Mouse (Mus musculus): ENCODE data around the gene Snd1.

Snd1 gene

DNA sequence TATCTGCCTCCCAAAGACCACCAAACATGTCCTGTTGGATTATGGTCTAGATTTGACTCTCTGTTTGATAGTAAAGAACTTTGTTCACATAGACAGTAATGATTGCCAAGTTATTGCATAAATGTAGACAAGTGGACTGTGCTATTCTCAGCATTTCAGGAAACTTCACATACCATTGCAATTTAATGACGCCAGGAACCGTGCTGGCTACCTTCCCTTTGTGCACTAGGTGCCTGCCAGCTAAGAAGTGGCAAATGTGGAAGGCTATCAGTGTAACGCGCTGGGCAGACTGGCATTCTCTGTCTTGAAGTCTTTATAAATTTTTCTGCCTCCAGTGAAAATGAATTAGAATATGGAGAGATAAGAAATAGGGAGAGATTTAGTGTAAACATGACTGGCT is 205.6 kb downstream of the Snd1 start:
- in situ Hi-C loops (cut with MboI; ENCODE audit: unreplicated experiment in 2 of 2), result no loop called here

DNA sequence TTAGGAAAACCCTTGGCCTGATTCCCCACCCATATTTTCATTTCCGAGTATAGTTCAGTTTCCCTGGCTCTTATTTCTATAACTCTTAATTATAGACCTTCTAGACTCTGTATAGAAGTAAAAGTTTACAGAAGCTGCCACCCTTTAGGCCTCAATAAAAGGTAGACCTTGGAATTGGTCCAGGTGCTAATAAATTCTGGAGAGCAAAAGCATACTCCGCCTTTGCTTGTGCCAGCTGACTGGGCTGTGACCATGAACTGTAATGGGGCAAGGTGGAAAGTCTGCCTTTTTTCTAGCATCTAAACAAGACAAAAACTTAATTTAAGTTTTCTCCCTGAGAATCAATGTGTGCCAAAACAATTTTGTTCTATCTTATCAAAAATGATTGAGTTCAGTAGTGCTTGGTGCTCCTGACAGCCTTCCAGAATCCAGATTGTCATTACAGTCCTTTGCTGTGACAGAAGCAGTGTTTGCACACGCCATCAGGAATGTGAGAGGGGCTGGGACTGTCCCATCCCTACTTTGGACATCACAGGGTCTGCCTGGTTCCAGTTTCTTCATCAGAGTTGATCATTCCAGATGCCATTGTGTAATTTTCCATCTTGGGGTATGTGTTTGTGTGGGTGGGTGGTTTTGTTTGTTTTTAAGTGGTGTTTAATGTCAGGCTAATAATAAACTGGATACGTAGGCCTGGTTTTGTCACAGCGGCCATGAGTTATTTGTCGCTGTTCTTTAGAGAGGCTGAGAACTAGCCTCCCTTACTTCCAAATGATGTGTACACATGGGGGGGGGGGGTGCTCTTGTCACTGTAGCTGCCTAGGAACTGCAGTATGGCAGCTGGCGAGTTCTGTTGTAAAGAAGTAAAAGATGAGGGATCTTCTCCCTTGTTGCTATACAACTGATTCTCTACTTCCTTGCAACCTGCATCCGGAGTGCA is 206.8 kb downstream of the Snd1 start:
- in situ Hi-C loops (cut with MboI; ENCODE audit: unreplicated experiment in 2 of 2), result no loop called here

DNA sequence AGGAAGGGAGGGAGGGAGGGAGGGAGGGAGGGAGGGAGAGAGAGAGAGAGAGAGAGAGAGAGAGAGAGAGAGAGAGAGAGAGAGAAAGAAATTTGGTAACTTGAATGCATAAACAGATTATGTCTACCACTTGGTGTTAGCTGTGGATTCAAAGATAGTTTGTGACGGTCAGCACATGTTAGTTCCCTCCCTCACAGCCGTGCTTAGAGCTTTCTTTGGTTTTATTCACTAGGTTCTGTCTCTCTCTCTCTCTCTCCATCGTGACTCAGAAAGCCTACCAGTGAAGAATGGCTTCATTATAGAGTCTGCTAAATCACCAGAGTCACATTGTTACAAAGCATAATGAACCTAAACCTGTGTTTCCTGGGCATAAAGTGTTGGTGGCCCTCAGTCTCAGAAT is 210.1 kb downstream of the Snd1 start:
- in situ Hi-C loops (cut with MboI; ENCODE audit: unreplicated experiment in 2 of 2), result no loop called here

DNA sequence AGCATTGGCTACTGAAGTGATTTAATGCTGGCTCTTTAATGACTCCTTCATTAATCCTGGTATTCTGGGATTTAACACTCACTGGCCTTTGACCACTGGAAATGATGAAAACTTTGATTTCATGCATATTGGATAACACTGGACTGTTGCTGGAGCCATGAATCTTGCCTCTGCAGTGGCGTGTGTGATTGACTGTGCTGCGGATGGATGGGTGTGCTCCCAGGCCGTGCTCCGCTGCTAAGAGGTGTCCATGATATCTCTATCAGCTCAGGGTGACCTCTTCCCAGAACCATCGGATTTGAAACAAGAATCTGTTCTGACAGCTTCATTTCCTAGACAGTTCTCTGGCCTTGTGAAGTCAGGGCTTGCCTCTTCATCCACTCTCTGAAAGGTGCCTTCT is 210.8 kb downstream of the Snd1 start:
- in situ Hi-C loops (cut with MboI; ENCODE audit: unreplicated experiment in 2 of 2), result no loop called here

DNA sequence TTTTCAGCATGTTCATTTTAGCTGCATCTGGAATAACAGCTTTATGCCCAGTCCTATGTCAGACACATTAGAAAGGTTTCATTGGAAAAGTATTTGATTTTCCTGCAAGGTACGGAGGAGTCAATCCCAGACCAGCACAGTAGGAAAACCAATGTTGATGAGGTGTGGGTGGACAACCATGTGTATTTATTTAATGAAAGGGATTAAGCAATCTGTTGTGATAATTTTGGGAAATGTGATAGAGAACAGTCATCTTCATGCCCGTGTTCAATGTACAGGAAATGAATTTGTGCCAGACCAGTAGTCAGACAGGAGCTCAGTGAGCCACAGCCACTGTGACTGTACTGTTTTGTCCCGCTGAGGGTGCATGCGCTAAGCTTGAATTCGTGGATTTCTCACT is 212.8 kb downstream of the Snd1 start:
- in situ Hi-C loops (cut with MboI; ENCODE audit: unreplicated experiment in 2 of 2), result no loop called here

DNA sequence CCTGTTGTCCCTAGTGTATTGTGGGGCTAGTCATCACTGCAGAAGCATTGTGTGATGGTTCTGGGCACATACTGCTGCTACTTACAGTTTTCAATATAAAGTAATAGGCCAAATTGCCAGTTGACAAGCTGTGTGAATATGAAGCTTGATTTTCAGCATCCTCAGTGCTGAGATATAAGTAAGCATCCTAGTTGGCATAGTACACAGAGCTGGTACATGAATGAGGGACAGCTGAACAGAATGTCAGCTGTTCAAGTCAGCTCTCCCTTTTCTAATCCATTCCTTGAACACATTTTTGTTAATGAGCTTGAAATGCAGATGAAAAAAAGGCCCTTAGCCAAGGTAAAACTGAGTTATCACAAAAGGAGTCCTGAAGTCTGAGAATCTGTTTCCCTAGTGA is 217.7 kb downstream of the Snd1 start:
- in situ Hi-C loops (cut with MboI; ENCODE audit: unreplicated experiment in 2 of 2), result no loop called here

DNA sequence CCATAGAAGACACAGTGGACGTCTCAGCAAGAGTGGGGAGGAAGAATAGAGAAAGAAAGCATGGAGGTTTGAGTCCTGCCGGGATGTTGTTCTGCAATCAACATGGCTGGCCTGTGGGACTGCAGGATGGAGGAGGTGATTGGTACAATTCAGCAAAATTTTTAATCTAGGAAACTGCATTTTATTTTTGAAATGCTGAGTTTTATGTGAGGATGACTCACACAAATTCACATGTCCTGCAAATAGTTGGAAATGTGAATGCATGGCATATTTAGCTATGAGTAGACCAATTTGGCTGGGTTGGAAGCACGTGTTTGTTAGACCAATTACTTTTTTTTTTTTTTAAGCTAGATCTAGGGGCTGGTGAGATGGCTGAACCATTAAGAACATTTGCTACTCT is 222.3 kb downstream of the Snd1 start:
- in situ Hi-C loops (cut with MboI; ENCODE audit: unreplicated experiment in 2 of 2), result no loop called here

DNA sequence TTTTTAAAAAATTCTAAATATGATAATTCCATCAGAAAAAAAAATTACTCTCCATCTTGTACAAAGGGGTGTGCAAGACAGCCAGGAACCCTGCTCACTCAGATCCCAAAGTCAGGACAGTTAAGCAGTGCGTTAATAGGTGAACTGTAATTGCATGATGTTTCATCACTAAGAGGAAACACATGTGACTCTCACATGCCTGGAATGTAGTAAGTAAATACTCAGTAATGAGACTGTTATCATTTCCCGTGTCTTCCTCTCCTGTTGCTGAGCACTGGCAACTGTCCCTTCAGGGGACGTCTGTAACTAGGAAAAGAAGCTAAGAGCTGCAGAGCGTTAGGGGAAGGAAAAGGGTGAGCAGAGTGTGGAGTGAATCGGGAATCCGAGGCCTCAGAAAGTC is 229.7 kb downstream of the Snd1 start:
- in situ Hi-C loops (cut with MboI; ENCODE audit: unreplicated experiment in 2 of 2), result no loop called here

DNA sequence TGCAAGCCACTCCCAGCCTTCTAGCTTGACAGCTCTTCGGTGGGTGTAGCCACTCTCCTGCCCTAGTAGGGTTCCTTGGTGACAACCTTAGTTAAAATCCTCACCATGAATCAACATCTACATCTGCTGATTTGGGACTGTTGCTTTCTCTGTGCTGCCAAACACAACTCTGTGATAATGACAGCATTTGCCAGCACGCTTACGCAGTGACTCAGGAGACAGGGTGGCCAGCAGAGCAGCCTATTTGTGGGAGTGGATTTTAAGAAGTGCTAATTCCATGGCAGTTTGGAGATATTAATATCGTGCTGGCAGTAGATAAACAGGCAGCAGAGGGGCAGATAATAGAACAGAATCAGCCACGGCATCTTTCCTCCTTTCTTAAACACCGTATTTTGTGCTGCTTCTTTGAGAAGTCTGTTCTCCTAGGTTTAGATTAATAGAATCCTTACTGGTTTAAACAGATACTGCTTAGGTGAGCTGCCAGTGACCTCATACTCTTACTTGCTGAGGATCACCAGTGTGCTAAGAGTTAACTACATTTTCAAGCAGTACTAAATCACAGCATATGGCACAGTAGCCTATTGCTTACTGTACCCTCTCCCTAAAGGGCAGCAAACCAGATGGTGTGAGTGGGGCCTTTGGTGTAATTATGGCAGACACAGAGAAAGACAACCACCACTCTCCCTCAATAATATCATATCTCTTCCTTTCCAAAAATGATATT is 230.6 kb downstream of the Snd1 start:
- in situ Hi-C loops (cut with MboI; ENCODE audit: unreplicated experiment in 2 of 2), result no loop called here

DNA sequence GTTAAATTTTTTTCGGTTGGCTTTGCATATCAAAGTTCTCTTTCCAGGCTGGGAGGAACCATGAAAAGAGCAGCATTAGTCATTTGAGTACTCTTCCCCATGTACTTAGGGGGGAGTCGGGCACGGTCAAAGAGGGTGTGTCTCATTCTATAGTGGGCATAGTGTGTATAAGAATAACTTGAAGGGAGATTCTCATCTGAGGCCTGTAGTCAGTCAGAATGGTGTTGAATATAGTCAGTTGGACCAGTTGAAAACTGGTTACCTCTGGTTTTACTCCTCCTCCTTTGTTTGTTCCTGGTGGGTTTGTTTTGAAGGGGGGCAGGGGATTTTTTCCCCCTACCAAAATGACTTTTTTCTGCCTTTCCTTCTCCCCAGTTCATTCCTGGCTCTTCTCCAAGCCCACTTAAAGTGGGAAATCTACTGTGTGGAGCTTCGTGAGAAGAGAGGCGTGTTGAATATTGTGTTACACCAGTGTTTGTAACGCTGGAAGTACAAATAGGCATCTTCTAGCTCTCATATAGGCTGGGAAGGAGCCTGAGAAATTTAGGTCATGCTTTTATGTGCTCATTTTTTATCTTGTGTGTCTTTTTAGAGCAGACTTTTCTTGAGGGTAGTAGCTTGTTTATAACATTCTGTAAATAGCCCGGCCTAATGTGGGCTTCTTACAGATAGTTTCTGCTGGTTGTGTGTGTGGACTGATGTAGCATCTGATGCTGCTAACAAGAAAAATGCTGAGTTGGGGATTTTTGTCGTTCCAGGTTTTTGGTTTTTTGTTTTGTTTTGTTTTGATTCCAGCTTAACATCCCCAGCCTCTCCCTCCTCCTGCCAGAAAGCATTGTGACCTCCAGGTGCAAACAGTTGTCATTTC is 231.4 kb downstream of the Snd1 start:
- in situ Hi-C loops (cut with MboI; ENCODE audit: unreplicated experiment in 2 of 2), result no loop called here

DNA sequence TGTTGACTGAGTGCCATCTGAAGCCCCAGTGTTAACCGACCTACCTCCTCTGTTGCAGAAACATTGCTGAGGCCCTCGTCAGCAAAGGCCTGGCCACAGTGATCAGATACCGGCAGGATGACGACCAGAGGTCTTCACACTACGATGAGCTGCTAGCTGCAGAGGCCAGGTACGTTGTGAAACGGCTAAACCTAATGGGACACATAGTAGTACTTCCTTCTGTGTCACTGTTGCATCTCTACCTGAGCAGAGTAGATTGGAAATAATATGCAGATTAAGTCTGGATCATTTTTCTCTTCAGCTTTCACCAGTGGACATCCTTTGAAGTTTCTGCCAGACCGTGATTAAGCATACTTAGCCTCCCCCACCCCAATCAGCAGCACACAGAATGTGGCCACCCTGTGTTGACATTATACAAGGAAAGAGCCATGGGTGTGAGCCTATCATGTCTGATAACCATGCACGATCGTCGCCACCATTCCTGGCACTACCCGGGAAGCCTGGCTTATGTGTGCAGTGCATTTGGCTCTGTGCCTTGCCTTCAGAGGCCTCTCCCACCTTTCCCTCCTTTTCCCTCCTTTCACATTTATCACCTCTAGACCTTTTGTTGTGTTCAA is 232.1 kb downstream of the Snd1 start:
- in situ Hi-C loops (cut with MboI; ENCODE audit: unreplicated experiment in 2 of 2), result no loop called here

DNA sequence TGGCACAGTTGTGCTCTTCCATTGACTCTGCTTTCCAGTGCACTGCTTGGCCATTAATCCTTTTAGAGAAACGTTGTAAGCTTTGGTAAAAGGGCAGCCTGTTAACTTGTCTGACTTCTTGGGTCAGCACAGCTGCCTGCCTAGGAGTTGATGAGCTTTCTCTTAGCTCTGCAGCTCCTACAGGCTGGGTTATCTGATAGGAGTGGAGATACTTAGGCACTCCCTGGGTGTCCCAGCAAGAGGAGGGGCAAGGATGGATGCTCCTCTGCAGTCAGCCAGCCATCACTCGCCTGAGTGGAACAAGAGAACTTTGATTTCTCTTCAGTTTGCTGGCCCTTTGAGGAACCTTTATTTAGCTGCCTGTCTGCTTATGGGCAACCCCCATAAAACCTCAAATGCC is 235.1 kb downstream of the Snd1 start:
- in situ Hi-C loops (cut with MboI; ENCODE audit: unreplicated experiment in 2 of 2), result no loop called here

DNA sequence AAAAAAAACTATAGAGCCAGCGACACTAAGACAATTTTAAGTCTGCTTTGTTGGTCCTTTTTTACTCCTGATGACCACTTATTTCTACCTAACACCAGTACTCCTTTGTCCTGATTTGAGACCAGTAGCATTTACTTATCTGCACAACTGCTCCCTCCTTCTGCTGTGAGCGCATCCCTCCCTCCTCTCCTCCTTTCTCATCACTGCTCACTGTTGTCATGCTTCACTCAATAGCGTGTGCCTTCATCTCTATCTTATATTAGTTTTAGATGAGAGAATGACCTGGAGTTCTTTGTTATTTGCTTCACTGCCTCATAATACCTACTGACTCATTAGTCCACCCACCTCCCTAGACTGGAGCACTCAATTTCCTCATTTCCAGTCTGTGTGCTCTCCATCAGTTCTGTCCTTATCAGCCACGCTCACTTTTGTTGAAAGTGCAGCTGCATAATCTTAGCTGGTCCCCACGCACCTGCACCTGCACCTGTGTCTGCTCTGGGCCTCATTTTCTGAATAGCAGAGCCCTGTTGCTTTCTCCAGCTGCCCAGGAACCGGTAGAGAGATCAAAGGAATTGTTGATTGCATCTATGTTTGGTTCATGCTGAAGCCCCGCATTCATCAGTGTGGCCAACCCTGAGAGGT is 242.4 kb downstream of the Snd1 start:
- in situ Hi-C loops (cut with MboI; ENCODE audit: unreplicated experiment in 2 of 2), result no loop called here

DNA sequence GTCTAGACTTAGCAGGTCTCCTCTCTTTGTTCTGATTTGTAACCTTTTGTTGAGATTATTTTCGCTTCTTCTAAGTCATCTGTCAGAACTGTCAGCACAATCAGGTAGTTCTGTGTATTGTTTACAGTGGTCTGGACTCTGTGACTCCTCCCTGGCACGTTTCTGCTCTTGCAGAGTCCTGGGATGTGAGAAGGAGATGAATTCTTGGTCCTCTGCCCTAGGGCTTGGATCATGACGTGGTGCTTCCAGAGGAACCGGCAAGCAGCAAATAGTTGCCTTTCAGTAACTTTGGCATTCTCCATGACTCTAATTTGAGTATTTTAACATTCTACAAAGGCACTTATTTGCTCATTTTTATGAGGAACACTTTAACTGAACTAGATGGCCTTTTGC is 242.9 kb downstream of the Snd1 start:
- in situ Hi-C loops (cut with MboI; ENCODE audit: unreplicated experiment in 2 of 2), result no loop called here

DNA sequence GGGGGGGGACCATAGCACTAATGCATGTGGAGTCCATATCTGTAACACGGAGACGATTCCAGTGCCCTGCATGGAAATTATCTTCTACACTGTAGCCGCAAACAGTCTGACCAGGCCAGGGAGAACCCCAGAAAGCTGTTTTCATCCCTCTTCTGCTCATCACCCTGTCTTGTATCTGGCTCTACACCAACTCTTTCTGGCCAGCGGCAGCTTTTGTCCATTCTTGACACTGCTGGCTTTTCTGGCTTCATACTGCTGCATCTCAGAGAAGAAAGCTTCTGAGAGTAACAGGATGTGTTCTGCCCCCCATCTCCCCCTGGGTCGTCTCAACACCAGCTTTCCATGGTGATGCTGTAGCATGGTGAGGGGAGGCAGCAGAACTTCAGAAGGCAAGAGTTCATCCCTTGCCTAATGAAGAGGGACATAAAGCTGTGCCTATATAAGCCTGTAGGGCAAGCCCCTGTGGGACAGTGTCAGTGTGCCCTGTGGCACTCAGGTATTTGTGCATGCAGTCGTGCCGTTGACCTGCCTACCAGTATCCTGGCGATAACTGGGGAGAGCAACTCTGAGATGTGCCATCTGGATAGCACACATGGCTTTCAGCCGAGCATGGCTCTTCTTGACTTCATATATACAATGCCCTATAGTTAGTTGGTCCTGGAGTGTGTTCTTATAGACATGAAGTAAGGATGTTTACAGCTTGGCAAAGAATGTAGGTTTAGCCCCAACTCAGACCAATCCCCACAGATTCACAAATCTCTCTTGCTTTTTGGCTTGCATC is 245.6 kb downstream of the Snd1 start:
- in situ Hi-C loops (cut with MboI; ENCODE audit: unreplicated experiment in 2 of 2), result no loop called here

DNA sequence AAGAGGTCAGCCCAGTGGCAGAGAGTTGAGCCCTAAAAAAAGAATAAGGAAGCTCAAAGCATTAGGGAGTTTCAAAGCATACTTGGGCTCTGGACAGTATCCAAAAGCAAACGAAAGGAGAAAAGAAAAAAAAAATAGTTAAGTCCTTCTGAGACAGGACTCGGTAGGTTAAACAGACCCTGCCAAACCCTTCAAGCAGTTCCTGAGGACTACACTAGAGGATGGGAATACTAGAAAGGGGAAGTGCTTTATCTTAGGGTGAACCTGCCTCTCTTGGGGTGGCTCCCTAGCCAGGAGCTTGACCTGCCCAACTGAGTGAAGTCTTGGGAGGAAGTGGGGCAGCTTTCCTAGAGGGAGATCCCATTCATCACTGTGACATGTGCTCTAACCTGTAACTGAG is 248.1 kb downstream of the Snd1 start:
- in situ Hi-C loops (cut with MboI; ENCODE audit: unreplicated experiment in 2 of 2), result no loop called here

DNA sequence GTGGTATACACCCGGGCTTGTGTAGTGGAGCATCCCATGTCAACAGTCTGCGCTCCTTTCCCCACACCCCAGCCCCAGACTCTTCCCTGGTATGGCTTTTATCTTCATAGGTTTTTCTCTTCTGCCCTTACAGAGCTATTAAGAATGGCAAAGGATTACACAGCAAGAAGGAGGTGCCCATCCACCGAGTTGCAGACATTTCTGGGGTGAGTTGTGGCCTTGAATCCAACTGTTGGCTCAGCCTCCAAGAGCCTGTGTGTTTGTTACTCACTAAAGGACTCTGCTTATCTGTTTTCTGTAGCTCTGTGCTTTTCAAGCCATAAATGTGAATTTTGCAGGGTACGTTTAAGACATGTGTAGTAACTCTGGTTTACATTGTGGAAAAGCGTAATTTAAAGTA is 249.8 kb downstream of the Snd1 start:
- in situ Hi-C loops (cut with MboI; ENCODE audit: unreplicated experiment in 2 of 2), result no loop called here

DNA sequence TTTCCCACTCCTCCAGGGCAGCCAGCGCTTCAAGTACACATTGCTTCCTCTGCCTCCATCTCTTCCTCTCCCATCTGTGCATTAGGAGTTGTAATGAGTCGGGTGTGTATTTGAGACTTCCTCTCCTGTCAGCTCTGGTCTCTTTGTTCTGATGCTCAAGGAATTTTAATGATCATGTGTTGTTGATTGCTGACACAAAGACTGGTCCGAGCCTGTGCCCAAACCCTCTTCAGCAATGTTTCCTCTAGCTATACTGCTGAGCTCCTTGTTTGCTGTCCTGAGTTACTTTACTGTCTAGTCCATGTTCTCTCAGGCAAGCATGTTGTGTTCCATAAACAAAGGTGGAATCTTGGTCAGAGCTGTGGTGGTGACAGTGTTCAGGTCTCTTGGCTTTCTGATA is 254.3 kb downstream of the Snd1 start:
- in situ Hi-C loops (cut with MboI; ENCODE audit: unreplicated experiment in 2 of 2), result no loop called here

DNA sequence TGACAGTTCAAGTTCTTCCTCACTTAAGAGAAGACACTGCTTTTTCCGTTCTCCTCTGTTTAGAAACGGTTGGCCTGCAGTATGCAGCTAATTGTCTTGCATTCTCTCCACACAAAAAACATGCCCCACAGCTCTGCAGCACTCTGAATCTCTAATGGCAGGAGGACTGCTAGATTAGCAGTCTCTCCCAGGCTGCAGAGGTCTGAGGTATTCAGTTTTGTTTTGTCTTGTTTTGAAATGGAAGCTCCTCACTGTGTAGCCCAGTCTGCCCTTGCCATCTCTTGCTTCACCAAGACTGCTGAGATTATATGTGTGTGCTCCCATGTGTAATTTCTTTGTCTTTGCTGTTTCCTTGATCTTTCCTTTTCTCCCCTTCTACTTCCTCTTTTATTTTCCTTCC is 254.7 kb downstream of the Snd1 start:
- in situ Hi-C loops (cut with MboI; ENCODE audit: unreplicated experiment in 2 of 2), result no loop called here

All from v-Abl transformed pro-B cells (cell line).